Mouse (Mus musculus): ENCODE measurements around the gene Wasl.

- TF ChIP-seq POLR2A (IDR thresholded peaks at IDR 0.05; ENCODE audit: low read depth, low read length) (no peak), CTCF (conservative IDR thresholded peaks at IDR 0.05; ENCODE audit: insufficient read depth, insufficient read length, low read depth, low read length) (no peak)
These were observed 31.3 kb upstream of the Wasl start for GRCm38 (mm10) chr6:24696117-24696516.
